Mouse (Mus musculus) CH12.LX (cell line): ENCODE results near the gene Laptm5. TPM values are rescaled to one million over a fixed set of nuclear protein-coding genes. Genes with fewer than 3 reads are reported as not detected.

ENCODE experiments used
- DNase-seq: peaks from one replicate; pipeline ENCODE4 v3.0.0-alpha.2; 2013; ENCODE audit errors: extremely low read depth
- H3K27ac ChIP-seq: 2 replicates; pipeline ENCODE4 v1.5.1; 2012; ENCODE audit warnings: low read depth, mild to moderate bottlenecking, control low read depth, moderate library complexity; ENCODE audit not compliant: insufficient read depth
- H3K27me3 ChIP-seq: replicated peaks from 2 replicates; pipeline ENCODE3; 2012; ENCODE audit warnings: inconsistent platforms
- H3K36me3 ChIP-seq, 2 experiments: replicated peaks in 1 of 2; 2 replicates each; pipeline versions ENCODE3 to v1.6.1; 2012; ENCODE audit warnings: inconsistent platforms in 1 of 2, low read length in 1 of 2, mild to moderate bottlenecking in 1 of 2, mixed read lengths in 1 of 2, moderate library complexity in 1 of 2; ENCODE audit not compliant: control insufficient read depth in 1 of 2, insufficient read depth in 1 of 2
- H3K4me1 ChIP-seq, 2 experiments: 2 replicates each; pipeline ENCODE4 v1.6.1; 2012; ENCODE audit warnings: inconsistent platforms in 1 of 2, moderate library complexity in 1 of 2; ENCODE audit not compliant: insufficient read depth in 2 of 2, control insufficient read depth in 1 of 2
- H3K4me2 ChIP-seq: 2 replicates; pipeline ENCODE4 v1.6.1; 2012; ENCODE audit warnings: low read depth, mild to moderate bottlenecking, control low read depth; ENCODE audit not compliant: poor library complexity, insufficient read depth, severe bottlenecking
- H3K4me3 ChIP-seq, 3 experiments: fragments of 150-350 bp in 1 of 3; sonication (generic) in 1 of 3; replicated peaks in 1 of 3; 2 replicates each; pipeline versions ENCODE3 to v1.5.1; 2011 to 2012; ENCODE audit warnings: low read depth in 2 of 3, low read length in 2 of 3, mild to moderate bottlenecking in 2 of 3, moderate library complexity in 2 of 3, control low read depth in 1 of 3, improper control_type of control experiment in 1 of 3, inconsistent platforms in 1 of 3, mixed read lengths in 1 of 3; ENCODE audit not compliant: poor library complexity in 1 of 3
- H3K79me2 ChIP-seq: replicated peaks from 2 replicates; pipeline ENCODE4 v1.6.1; 2012; ENCODE audit warnings: mild to moderate bottlenecking, moderate library complexity; ENCODE audit not compliant: control insufficient read depth, poor library complexity, insufficient read depth, severe bottlenecking; ENCODE audit errors: extremely low read depth
- H3K9ac ChIP-seq: 2 replicates; pipeline ENCODE4 v1.6.1; 2012; ENCODE audit warnings: low read depth, mild to moderate bottlenecking, control low read depth, moderate library complexity; ENCODE audit not compliant: insufficient read depth
- H3K9me3 ChIP-seq: replicated peaks from 2 replicates; pipeline ENCODE3; 2012; ENCODE audit warnings: low read length, inconsistent platforms, mixed read lengths
- BHLHE40 ChIP-seq: IDR thresholded peaks from 2 replicates; pipeline ENCODE4 v1.6.1; 2011; ENCODE audit warnings: mild to moderate bottlenecking, low read depth, low read length, improper control_type of control experiment
- ELF1 ChIP-seq: IDR thresholded peaks from 2 replicates; pipeline ENCODE4 v1.6.1; 2014; ENCODE audit warnings: low read depth, mild to moderate bottlenecking, inconsistent platforms, low read length, improper control_type of control experiment
- EP300 ChIP-seq: IDR thresholded peaks from 2 replicates; pipeline ENCODE4 v1.6.1; 2011; ENCODE audit warnings: low read length, improper control_type of control experiment
- ETS1 ChIP-seq: conservative IDR thresholded peaks from 2 replicates; pipeline ENCODE4 v1.6.1; 2012; ENCODE audit warnings: low read depth, mild to moderate bottlenecking, inconsistent platforms, low read length, improper control_type of control experiment, moderate library complexity
- GABPA ChIP-seq: IDR thresholded peaks from 2 replicates; pipeline ENCODE4 v1.6.1; 2012; ENCODE audit warnings: low read depth, low read length, improper control_type of control experiment, inconsistent platforms; ENCODE audit not compliant: insufficient replicate concordance
- MAX ChIP-seq: IDR thresholded peaks from 2 replicates; pipeline ENCODE4 v1.6.1; 2011; ENCODE audit warnings: low read length, improper control_type of control experiment
- MAZ ChIP-seq: IDR thresholded peaks from 2 replicates; pipeline ENCODE4 v1.6.1; 2012; ENCODE audit warnings: low read depth, mild to moderate bottlenecking, inconsistent platforms, low read length, improper control_type of control experiment, moderate library complexity
- MXI1 ChIP-seq: IDR thresholded peaks from 2 replicates; pipeline ENCODE4 v1.6.1; 2011; ENCODE audit warnings: mild to moderate bottlenecking, low read depth, low read length, improper control_type of control experiment
- MYC ChIP-seq: IDR thresholded peaks from 2 replicates; pipeline ENCODE4 v1.6.1; 2011; ENCODE audit warnings: low read depth, mild to moderate bottlenecking, improper control_type of control experiment, low read length
- NRF1 ChIP-seq: IDR thresholded peaks from 2 replicates; pipeline ENCODE4 v1.6.1; 2014; ENCODE audit warnings: low read depth, mild to moderate bottlenecking, inconsistent platforms, low read length, improper control_type of control experiment, moderate library complexity
- POLR2A ChIP-seq: IDR thresholded peaks from 2 replicates; pipeline ENCODE4 v1.6.1; 2011; ENCODE audit warnings: low read depth, mild to moderate bottlenecking, improper control_type of control experiment, low read length
- POLR2AphosphoS2 ChIP-seq: IDR thresholded peaks from 2 replicates; pipeline ENCODE4 v1.6.1; 2011; ENCODE audit warnings: low read depth, low read length, improper control_type of control experiment
- USF1 ChIP-seq: IDR thresholded peaks from 2 replicates; pipeline ENCODE4 v1.6.1; 2014; ENCODE audit warnings: low read depth, mild to moderate bottlenecking, inconsistent platforms, low read length, improper control_type of control experiment
- ZNF384 ChIP-seq: IDR thresholded peaks from 2 replicates; pipeline ENCODE4 v1.6.1; 2012; ENCODE audit warnings: low read depth, low read length, improper control_type of control experiment, inconsistent platforms
- dilution Hi-C: fragments of 300-500 bp; cut with MboI; formaldehyde crosslinking; loops from 2 replicates; pipeline ENCODE4 v1.14.3; 2020; ENCODE audit warnings: low sequenced_read_pairs; ENCODE audit not compliant: extremely low pct_unique_long_range_greater_than_20kb, extremely low pct_ligation_motif_present
- in situ Hi-C: fragments of 300-500 bp; cut with MboI; formaldehyde crosslinking; loops from 3 replicates; pipeline ENCODE4 v1.14.3; 2019; ENCODE audit warnings: low sequenced_read_pairs, low pct_ligation_motif_present, low pct_unique_long_range_greater_than_20kb, mixed read lengths
- polyA plus RNA-seq: library from polyadenylated mRNA; unstranded; fragments of >175 nt; gene quantifications from 2 replicates; pipeline ENCODE4 v1.2.1, GENCODE M21; 2012; ENCODE audit warnings: low read depth; ENCODE audit not compliant: insufficient read length
- total RNA-seq, 2 experiments: library from RNA; depleted of rRNA; stranded (reverse); fragments of 300-350 nt in 1 of 2; fragments of >200 nt in 1 of 2; gene quantifications; 2 replicates each; pipeline ENCODE4 v1.2.3; 2012 to 2014

Laptm5 gene
- total and polyA plus RNA-seq, 3 experiments = 41.1 to 594 (median 225) TPM

DNA sequence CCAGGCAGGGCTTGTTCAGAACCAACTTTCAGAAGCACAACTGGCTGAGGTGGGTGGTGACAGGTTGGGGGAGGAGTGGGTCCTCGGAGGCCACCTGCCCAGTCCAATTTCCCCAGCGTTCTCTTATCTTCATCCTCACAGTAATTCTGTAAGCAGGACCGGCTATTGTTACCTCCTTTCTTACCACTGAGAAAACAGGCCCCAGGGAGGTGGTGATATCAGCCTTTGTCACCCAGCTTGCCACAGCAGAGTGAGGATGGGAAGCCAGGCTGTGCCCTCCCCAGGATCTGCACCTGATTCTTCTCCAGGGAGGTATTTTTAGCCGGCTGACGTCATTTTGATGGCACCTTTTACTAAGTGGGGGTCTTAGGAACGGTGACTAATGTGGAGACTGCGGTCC is 7.9 kb upstream of the Laptm5 start (continued):
- TF ChIP-seq MAZ (peak; percentile 52), POLR2AphosphoS2 (no peak), GABPA (no peak), MXI1 (peak; percentile 36; the same call in 1 of the 2 replicates), USF1 (no peak), ZNF384 (no peak), BHLHE40 (peak; percentile 81), NRF1 (no peak)

DNA sequence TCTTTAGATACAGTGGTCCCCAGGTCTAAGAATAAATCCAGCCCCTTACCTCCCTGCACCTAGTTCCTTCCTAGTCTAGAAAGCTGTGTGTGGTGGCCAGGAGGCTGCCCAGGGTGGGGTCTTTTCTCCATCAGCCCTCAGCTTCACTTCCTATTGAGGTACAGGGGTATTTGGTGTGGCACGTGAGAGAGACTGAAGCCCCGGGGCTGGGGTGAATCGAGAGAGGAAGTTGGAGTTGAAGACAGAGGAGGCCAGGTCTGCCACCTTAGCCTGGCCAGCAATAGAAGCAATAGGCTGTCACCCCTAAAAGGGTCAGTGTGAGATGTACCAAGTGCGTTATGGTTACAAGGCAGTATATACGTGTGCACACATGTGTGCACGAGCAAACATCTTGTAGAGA is 7.0 kb upstream of the Laptm5 start:
- peak; percentile 96 for TF ChIP-seq BHLHE40
- 0 out of 2 replicates have a peak, but pooled peaks have one; percentile 11 for TF ChIP-seq EP300
- TF ChIP-seq ELF1 = no peak
- TF ChIP-seq MAX = 0 out of 2 replicates have a peak, but pooled peaks have one; percentile 36
- TF ChIP-seq MAZ = peak; percentile 18; the same call in 1 of the 2 replicates
- no peak for TF ChIP-seq POLR2A
- 0 out of 2 replicates have a peak, but pooled peaks have one; percentile 13 for TF ChIP-seq MYC
- 0 out of 2 replicates have a peak, but pooled peaks have one; percentile 23 for TF ChIP-seq ETS1
- H3K4me3 ChIP-seq = peak overlapping the region; percentile 11 to 56 (median 44)
- peak overlapping the region; percentile 94 for H3K27ac ChIP-seq
- H3K36me3 ChIP-seq = no peaks in the 10 kb centered on the region
- peaks cover 57 to 96% of the 10 kb centered on the region in 2 experiments for H3K4me1 ChIP-seq
- H3K27me3 ChIP-seq = no peaks in the 10 kb centered on the region
- in situ Hi-C loops (no loop called here), dilution Hi-C loops (no loop called here)
- peak overlapping the region; percentile 60 for H3K4me2 ChIP-seq
- DNase-seq = no peak
- H3K9ac ChIP-seq = peak overlapping the region; percentile 38
- H3K79me2 ChIP-seq = no peaks in the 10 kb centered on the region
- no peaks in the 10 kb centered on the region for H3K9me3 ChIP-seq

- H3K4me3 ChIP-seq = peak overlapping the region; percentile 11 to 56 (median 44)
- no peaks in the 10 kb centered on the region for H3K9me3 ChIP-seq
- peak overlapping the region; percentile 60; the same call in 1 of the 2 replicates for H3K4me2 ChIP-seq
- no peaks in the 10 kb centered on the region for H3K27me3 ChIP-seq
- TF ChIP-seq MAX (0 out of 2 replicates have a peak, but pooled peaks have one; percentile 6), MYC (no peak)
- dilution Hi-C loops = no loop called here
- DNase-seq = no peak
- H3K4me1 ChIP-seq = peaks cover 54 to 92% of the 10 kb centered on the region in 2 experiments
- H3K36me3 ChIP-seq = no peaks in the 10 kb centered on the region
- H3K9ac ChIP-seq = peak overlapping the region; percentile 38
- in situ Hi-C loops = no loop called here
- 0 out of 2 replicates have a peak, but pooled peaks cover 1% of the 10 kb centered on the region for H3K79me2 ChIP-seq
- peak overlapping the region; percentile 94 for H3K27ac ChIP-seq
Measured at GRCm38 (mm10) chr4:130906296-130906695, 6.6 kb upstream of the Laptm5 start.
